Mouse (Mus musculus): ENCODE data around the gene Lypd9.

DNA sequence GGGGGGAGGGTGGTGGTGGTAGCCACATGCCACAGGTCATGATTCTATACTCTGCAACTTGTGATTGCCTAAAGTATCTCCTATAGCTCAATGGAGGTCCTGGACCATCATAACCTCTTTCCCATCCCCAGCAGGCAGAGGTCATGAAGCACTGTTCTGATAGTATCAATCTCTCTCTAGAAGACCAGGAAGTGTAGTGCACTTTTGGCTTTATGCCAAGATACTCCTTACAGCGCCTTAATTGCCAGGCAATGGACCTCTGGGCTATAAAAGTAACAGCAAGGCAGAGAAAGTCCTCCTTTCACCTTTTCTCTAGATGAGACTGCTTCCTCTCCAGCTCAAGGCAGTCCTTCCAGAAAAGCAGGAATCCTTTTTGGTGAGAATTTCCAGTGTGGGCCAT, 31.9 kb downstream of the Lypd9 start, which contains the start of gene 1810065E05Rik:
- TF ChIP-seq GATA1 (IDR thresholded peaks at IDR 0.05; ENCODE audit: borderline replicate concordance, low read length) (no peak), FLI1 (IDR thresholded peaks at IDR 0.05; ENCODE audit: low read length) (no peak)
